Mouse (Mus musculus) limb, embryonic 12.5 days (tissue): Measurements from ENCODE around the gene Bcl11a. TPM values are rescaled to one million over a fixed set of nuclear protein-coding genes. Genes with fewer than 3 reads are reported as not detected.
A peak's percentile ranks its signal among the peaks of the same experiment; 100 is the strongest.

Experiments
- ATAC-seq: fragments of 200-750 bp; cut with Nextera tagmentation; 2 replicates; pipeline ENCODE4 v1.8.0; 2017; ENCODE audit warnings: low read depth, moderate TSS enrichment; ENCODE audit not compliant: insufficient number of reproducible peaks, insufficient read depth, low FRiP score, low TSS enrichment
- H3K27ac ChIP-seq: fragments of 300-500 bp; sonication (generic); 2 replicates; pipeline ENCODE4 v1.5.1; 2016; ENCODE audit warnings: mild to moderate bottlenecking, moderate library complexity
- H3K27me3 ChIP-seq: fragments of 300-500 bp; sonication (generic); 2 replicates; pipeline ENCODE4 v1.6.1; 2016; ENCODE audit warnings: mild to moderate bottlenecking, moderate library complexity
- H3K36me3 ChIP-seq: fragments of 300-500 bp; sonication (generic); 2 replicates; pipeline ENCODE4 v1.6.1; 2016; ENCODE audit warnings: mild to moderate bottlenecking, moderate library complexity
- H3K4me1 ChIP-seq: fragments of 300-500 bp; sonication (generic); replicated peaks from 2 replicates; pipeline ENCODE4 v1.6.1; 2016
- H3K4me2 ChIP-seq: fragments of 300-500 bp; sonication (generic); 2 replicates; pipeline ENCODE4 v1.6.1; 2016; ENCODE audit warnings: mild to moderate bottlenecking, moderate library complexity
- H3K4me3 ChIP-seq: fragments of 300-500 bp; sonication (generic); replicated peaks from 2 replicates; pipeline ENCODE4 v1.5.1; 2016; ENCODE audit warnings: mild to moderate bottlenecking
- H3K9ac ChIP-seq: fragments of 300-500 bp; sonication (generic); replicated peaks from 2 replicates; pipeline ENCODE4 v1.6.1; 2016; ENCODE audit warnings: mild to moderate bottlenecking, moderate library complexity
- H3K9me3 ChIP-seq: fragments of 300-500 bp; sonication (generic); 2 replicates; pipeline ENCODE4 v1.6.1; 2016; ENCODE audit warnings: mild to moderate bottlenecking, moderate library complexity
- WGBS: fragments of 180-500 bp; shearing (Covaris S2); methylation state at CpG from one replicate; pipeline ENCODE4 v1.1.7; 2016; 5-methylcytosine and 5-hydroxymethylcytosine counted together
- polyA plus RNA-seq: library from polyadenylated mRNA; unstranded; fragments of >200 nt; fragmentation: Nextera tagmentation; extraction: Ambion mirVana; gene quantifications from 2 replicates; pipeline ENCODE4 v1.2.1, GENCODE M21; 2016

The Bcl11a gene
- polyA plus RNA-seq, 1 experiment from 2014 or later: 109 TPM

GRCm38 (mm10) chr11:24065313-24065712, 12.5 kb upstream of the Bcl11a start:
- no peak for ATAC-seq
- Histone ChIP-seq H3K4me1 (peaks cover 42% of the 10 kb centered on the region), H3K27me3 (peaks cover 3% of the 10 kb centered on the region; the same call in 1 of the 2 replicates), H3K36me3 (no peaks in the 10 kb centered on the region), H3K4me2 (no peak overlapping the region), H3K4me3 (no peak overlapping the region), H3K9ac (no peak overlapping the region), H3K9me3 (no peaks in the 10 kb centered on the region), H3K27ac (no peak overlapping the region)
- 26% methylated on average over 4 of the region's 4 CpGs for WGBS

DNA sequence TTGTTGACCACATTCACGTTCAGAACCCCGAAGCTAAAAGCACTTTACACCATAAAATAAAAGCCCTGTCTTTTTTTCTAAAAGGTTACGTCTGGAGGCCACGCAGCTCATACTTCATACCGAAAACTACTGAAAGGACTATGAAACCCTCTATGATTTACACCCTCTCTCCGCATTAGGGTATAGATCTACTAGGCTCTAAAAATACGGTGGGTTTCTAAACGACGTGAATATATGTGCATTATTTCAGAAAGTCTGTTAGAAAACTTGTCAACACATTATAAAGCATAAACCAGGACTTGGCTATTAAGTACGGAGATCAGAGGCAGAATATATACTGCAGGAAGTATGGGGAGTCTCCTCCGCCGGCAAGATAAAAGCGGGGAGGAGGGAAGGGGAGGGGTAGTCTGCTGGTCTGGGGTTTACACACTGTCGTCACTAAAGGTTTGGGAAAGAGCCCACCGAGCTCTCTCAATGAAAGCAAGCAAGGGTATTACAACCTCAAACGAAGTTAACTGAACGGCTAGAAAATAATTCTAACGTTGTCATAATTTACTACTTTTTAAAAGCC, 3.8 kb upstream of the Bcl11a start:
- no peak for ATAC-seq
- H3K36me3 ChIP-seq: no peaks in the 10 kb centered on the region
- peak overlapping the region; percentile 45 for H3K27ac ChIP-seq
- H3K4me1 ChIP-seq: peaks cover 20% of the 10 kb centered on the region
- peak overlapping the region; percentile 94 for H3K4me2 ChIP-seq
- no peaks in the 10 kb centered on the region for H3K9me3 ChIP-seq
- H3K4me3 ChIP-seq: peak overlapping the region; percentile 88
- H3K9ac ChIP-seq: peak overlapping the region; percentile 42
- WGBS: under 1% methylated on average over 18 of the region's 18 CpGs
- 0 out of 2 replicates have a peak, but pooled peaks cover 3% of the 10 kb centered on the region for H3K27me3 ChIP-seq

DNA sequence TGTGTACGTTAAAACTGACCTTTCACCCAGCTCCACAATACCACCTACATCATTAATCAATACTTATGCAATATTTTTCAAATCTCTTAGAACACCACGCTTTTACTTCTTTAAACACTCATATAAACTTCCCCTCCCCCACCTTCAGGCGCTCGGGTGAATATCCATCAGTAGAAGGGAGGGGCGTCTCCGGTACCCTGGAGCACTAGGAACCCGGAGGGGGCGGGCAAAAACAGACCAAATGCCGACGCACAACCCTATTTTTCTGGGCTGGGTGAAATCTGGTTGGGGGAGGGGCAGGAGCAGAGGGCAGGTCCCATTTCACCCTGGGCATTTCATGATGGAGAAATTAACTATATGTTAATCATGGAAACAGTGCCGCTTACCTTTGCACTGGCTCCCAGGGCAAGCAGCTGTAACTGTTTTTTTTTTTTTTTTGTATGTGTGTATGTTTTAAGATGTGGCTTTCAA, 3.2 kb upstream of the Bcl11a start, which contains the start of gene A830031A19Rik:
TSS of gene A830031A19Rik (minus strand) at position 421 of the 471 bp plus-strand sequence.
- Histone ChIP-seq H3K9me3 (no peaks in the 10 kb centered on the region), H3K36me3 (no peaks in the 10 kb centered on the region), H3K4me1 (peaks cover 20% of the 10 kb centered on the region), H3K9ac (peak within 1 kb of the TSS; percentile 97), H3K4me3 (peak within 1 kb of the TSS; percentile 88), H3K27me3 (0 out of 2 replicates have a peak, but pooled peaks cover 3% of the 10 kb centered on the region), H3K27ac (peak within 1 kb of the TSS; percentile 98), H3K4me2 (peak within 1 kb of the TSS; percentile 94)
- under 1% methylated on average over 11 of the region's 11 CpGs for WGBS
- ATAC-seq: no peak

DNA sequence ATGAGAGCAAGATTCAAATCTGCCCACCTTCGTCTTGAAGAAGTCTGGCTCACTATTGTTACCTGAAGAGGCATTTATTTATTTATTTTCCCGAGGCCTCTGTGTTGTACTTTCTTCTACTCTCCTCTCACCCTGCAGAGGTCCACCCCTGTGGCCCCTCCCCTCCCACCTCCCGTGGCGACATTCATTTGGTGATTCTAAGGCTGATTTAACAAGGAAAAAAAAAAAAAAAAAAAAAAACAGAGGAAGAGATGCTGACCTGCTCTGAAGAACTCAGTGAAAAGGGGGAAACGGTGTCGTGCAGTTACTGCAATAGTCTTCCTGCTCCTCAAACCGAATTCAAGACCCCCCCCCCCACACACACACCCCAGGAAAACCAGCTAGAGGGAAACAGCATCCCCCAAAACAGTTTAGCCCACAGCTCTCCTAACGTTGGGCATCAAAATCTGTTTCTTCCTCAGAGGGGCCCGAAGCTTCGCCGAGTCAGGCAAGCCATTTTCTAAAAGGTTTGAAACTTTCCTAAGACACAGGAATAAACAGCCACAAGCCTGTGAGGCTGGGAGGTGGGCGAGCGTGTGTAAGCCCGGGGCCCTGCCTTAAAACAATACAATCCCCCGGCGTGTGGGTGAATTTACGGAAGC, 2.2 kb upstream of the Bcl11a start:
- peak overlapping the region; percentile 88 for H3K4me3 ChIP-seq
- H3K27me3 ChIP-seq: 0 out of 2 replicates have a peak, but pooled peaks cover 3% of the 10 kb centered on the region
- H3K9ac ChIP-seq: peak overlapping the region; percentile 97
- H3K4me2 ChIP-seq: peak overlapping the region; percentile 94
- ATAC-seq: no peak
- peak overlapping the region; percentile 98 for H3K27ac ChIP-seq
- H3K9me3 ChIP-seq: no peaks in the 10 kb centered on the region
- no peaks in the 10 kb centered on the region for H3K36me3 ChIP-seq
- peaks cover 20% of the 10 kb centered on the region for H3K4me1 ChIP-seq
- under 1% methylated on average over 17 of the region's 17 CpGs for WGBS

DNA sequence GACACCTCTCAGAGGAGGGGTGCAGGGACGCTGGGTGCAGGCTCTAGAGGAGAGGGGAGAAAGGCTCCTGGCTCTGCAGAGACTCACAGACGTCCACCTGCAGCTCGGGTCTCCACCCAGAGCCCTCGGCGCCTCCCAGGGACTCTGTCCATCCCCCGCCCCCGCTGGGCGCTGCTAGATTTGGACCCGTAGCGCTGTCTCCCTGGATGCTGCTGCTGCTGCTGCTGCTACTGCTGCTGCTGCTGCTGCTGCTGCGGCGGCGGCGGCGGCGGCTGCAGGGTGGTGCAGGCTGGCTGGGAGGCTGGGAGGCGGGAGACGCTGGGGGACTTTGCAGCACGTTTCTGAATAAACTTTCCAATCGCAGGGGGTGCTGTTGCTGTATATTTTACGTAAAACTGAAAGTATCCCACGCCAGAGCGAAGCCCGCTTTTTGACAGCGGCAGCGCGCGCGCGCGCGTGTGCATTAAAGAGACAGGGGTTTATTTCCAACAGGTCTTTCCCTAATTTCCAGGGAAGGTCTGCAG, 1.7 kb upstream of the Bcl11a start:
- ATAC-seq: no peak
- under 1% methylated on average over 32 of the region's 32 CpGs for WGBS
- H3K9ac ChIP-seq: peak overlapping the region; percentile 97

DNA sequence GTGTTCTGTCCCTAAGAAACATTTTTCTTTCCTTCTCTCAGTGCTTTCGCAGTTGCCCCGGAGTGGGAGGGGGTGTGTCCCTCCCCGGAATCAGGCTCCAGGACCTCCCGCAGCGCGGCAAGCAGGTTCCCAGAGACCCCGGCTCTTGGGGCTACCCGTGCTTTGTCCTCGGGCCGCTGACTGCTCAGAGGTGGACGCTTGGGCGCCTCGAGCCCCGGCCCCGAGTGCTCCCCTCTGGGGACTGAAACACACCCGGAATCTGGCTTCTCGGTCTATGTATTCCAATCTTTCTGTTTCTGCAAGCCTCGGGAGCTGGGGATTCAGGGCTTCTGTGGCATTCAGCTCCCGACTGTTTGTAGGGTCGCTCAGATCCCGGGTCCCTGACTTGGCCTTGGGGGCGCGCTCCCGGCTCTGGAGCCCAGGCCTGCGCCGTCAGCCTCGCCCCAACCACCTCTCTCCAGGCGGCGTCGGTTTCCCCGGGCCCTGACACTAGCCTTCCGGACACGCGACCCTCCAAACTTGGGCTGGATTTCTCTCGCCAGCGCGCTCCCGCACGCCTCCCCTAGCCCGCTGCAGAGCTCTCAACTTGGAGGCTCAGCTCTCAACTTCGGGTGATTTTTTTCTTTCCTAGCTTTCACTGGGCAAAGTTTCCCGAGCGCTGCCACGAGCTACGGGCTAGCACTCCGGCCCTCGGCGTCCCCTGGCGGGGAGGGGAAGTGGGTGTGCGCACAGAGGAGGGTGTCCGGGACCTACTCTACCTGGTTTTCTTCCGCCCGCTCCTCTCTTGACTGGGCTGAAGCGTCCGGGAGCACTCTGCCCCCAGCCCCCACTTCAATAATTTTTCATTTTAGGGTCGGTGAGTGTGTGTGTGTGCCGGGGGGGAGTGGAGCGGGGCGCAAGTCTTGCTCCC, 780 bp upstream of the Bcl11a start:
- Histone ChIP-seq H3K4me1 (peaks cover 20% of the 10 kb centered on the region), H3K4me3 (peak overlapping the region; percentile 88)
- under 1% methylated on average over 56 of the region's 59 CpGs for WGBS

More for the DNA sequence above, 1.7 kb upstream of the Bcl11a start:
- Histone ChIP-seq H3K27me3 (0 out of 2 replicates have a peak, but pooled peaks cover 3% of the 10 kb centered on the region), H3K4me1 (peaks cover 20% of the 10 kb centered on the region), H3K9me3 (no peaks in the 10 kb centered on the region), H3K36me3 (no peaks in the 10 kb centered on the region), H3K4me2 (peak overlapping the region; percentile 94), H3K27ac (peak overlapping the region; percentile 98), H3K4me3 (peak overlapping the region; percentile 88)

DNA sequence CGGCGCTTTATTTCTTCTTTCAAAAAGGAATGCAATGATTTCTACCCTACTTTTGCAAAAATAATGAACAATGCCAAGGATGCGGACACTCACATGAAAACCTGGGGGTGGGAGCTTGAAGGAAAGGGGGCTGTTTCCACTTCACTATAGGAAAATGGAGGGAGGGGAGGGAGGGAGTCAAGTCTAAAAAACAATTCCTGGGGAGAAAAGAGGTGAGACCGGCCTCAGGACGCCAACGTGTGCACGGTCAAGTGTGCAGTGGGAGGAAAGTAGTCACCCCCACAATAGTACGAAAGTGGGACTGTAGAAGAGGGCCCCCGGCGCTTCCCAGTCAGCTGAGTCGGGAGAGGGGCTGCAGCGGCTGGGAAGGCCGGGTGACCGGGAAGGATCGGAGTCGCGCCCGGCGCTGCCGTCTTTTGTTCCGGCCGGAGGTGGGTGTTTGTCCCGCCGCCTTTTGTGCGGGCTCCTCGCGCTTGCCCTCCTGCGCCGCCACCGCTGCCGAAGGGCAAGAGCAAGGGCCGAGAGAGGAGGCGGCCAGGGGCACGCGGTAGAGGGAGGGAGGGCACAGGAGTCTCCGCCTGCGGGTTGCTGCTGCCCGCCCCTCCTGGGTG, 955 bp downstream of the Bcl11a start:
- Histone ChIP-seq H3K9ac (peak overlapping the region; percentile 97), H3K27ac (peak overlapping the region; percentile 98), H3K4me1 (peaks cover 26% of the 10 kb centered on the region), H3K4me3 (peak overlapping the region; percentile 88), H3K27me3 (no peaks in the 10 kb centered on the region), H3K36me3 (no peaks in the 10 kb centered on the region), H3K9me3 (no peaks in the 10 kb centered on the region), H3K4me2 (peak overlapping the region; percentile 94)
- no peak for ATAC-seq
- under 1% methylated on average over 38 of the region's 38 CpGs for WGBS

More for the DNA sequence above, 780 bp upstream of the Bcl11a start:
- Histone ChIP-seq H3K9ac (peak overlapping the region; percentile 97), H3K9me3 (no peaks in the 10 kb centered on the region), H3K36me3 (no peaks in the 10 kb centered on the region), H3K27ac (peak overlapping the region; percentile 98), H3K4me2 (peak overlapping the region; percentile 94), H3K27me3 (0 out of 2 replicates have a peak, but pooled peaks cover 3% of the 10 kb centered on the region)
- peak; percentile 63 for ATAC-seq

GRCm38 (mm10) chr11:24079392-24080391, 1.8 kb downstream of the Bcl11a start:
- Histone ChIP-seq H3K4me3 (peak overlapping the region; percentile 88), H3K4me1 (peaks cover 26% of the 10 kb centered on the region), H3K27ac (peak overlapping the region; percentile 98), H3K9me3 (no peaks in the 10 kb centered on the region), H3K9ac (peak overlapping the region; percentile 97), H3K36me3 (no peaks in the 10 kb centered on the region), H3K27me3 (no peaks in the 10 kb centered on the region), H3K4me2 (peak overlapping the region; percentile 94)
- WGBS: under 1% methylated on average over 43 of the region's 43 CpGs
- ATAC-seq: no peak

DNA sequence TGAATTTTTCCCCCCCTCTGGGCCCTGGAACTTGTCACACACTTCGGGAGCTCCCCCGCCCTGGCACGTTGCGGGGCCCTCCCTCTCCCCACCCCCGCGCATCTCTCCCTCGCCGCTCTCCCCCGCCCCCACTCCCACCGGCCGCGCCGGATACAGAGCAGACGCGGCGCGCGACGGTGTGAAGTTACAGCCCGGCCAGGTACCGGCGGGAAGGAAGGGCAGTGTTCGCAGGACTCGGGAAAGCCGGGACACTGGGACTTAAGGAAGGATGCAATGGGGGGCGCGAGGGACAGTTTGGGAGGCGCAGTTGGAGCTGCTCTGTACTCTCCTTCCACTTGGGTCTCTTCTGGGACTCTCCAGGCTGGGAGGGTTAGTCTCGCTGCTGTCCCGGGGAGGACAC, 2.7 kb downstream of the Bcl11a start:
- H3K9ac ChIP-seq: peak overlapping the region; percentile 97
- peak overlapping the region; percentile 88 for H3K4me3 ChIP-seq
- no peaks in the 10 kb centered on the region for H3K9me3 ChIP-seq
- H3K27me3 ChIP-seq: no peaks in the 10 kb centered on the region
- peaks cover 27% of the 10 kb centered on the region for H3K4me1 ChIP-seq
- H3K36me3 ChIP-seq: peaks cover 5% of the 10 kb centered on the region
- 0% methylated on average over 30 of the region's 30 CpGs for WGBS
- H3K4me2 ChIP-seq: peak overlapping the region; percentile 94
- H3K27ac ChIP-seq: peak overlapping the region; percentile 98
- ATAC-seq: peak; percentile 18
